Mouse (Mus musculus) thymus, postnatal 36 days (tissue): ENCODE results near the gene Vps25.
A peak's percentile ranks its signal among the peaks of the same experiment; 100 is the strongest.

Experiments
- DNase-seq, 2 experiments: peaks; one replicate each; pipeline ENCODE4 v3.0.0; 2022; ENCODE audit warnings: mixed read lengths in 2 of 2

Vps25 gene

DNA sequence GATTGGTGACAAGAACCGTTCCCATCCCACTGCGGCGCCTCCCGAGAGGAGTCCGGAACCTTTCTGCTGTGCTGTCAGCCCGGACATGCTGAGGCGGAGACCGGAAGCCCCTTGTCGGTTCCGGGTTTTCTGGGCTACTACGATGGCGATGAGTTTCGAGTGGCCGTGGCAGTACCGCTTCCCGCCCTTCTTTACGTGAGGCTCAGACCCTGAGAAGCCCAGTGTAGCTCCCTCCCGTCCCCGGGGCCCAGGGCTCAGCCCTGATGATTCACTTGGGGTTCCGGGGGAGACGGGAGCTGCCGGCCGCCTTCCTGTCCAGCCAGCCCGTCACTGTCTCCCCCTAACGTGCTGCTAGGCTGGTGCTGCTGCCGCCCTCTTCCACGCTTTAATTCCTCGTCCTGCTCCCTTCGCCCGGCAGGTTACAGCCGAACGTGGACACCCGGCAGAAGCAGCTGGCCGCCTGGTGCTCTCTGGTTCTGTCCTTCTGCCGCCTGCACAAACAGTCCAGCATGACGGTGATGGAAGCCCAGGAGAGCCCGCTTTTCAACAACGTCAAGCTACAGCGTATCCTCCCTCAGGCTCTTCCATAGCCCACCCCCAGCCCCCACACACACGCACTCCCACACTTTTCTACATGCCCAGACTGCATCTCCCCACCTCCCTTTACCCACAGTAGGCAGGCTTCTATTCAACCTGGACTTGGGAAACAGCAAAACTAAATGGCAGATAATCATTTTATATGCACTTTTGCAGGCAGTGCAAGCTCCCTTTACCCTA, at the start of gene Vps25:
Gene Vps25 (plus strand): TSS at position 95 of the 777 bp plus-strand sequence.
- peak; percentile 81 for DNase-seq

- DNase-seq, result no peak
Observed at GRCm38 (mm10) chr11:101211970-101212369, 41.5 kb upstream of the Vps25 start.

DNA sequence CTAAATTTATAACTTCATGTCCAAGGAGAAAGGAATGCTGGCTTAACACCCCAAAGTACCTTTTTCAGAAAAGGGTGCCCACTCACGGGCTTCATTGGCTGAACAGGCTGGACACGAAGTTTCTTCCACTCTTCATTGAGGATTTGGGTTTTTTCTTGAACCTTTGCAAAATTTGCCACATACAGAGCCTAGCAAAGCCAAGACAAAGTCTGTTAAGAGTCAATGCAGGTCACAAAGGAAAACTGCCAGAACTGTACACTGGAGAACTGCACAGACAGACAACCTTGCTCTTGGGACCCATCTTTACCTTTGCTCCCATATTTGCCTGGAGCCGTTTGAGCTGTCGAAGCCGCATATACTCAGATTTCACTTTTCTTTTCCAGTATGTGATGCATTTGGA, 36.6 kb upstream of the Vps25 start:
- DNase-seq, result no peak

- DNase-seq, result peak; percentile 29 to 59
Observed at GRCm38 (mm10) chr11:101218436-101219055, 35.0 kb upstream of the Vps25 start.

- no peak for DNase-seq
Observed at GRCm38 (mm10) chr11:101220853-101221252, 32.7 kb upstream of the Vps25 start.

DNA sequence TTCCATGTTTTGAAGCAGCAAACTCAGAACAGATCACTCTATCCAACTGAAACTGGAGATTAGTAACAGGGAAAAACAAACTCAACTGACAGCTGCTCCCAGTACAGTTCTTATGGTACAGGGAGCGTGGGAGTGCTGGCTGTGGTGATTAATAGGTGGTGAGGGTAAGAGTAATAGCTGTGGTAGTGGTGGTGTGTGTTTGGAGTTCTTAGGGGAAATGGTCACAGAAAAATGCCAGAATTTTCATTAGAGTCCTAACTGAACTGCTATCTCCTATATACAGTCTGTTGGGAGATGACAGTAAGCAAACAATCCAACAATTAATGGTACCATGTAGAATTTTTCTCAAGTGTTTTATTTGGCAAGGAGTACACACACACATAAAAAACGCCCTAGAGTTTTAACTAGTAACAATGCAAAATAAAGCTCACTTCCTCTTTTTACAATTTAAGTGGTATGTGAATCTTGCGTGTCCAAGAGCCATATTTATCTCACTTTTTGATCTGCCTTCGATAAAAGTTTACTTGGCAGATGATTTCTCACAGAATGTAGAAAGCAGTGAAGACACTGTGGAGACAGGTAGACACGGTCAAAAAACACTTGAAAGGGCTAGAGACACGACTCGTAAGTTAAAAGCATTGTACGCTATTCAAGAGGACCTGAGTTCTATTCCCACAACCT, 32.1 kb upstream of the Vps25 start:
- DNase-seq, result no peak

GRCm38 (mm10) chr11:101224337-101224736, 29.2 kb upstream of the Vps25 start:
- no peak for DNase-seq

- no peak for DNase-seq
Observed at GRCm38 (mm10) chr11:101225331-101226064, 28.0 kb upstream of the Vps25 start.

DNA sequence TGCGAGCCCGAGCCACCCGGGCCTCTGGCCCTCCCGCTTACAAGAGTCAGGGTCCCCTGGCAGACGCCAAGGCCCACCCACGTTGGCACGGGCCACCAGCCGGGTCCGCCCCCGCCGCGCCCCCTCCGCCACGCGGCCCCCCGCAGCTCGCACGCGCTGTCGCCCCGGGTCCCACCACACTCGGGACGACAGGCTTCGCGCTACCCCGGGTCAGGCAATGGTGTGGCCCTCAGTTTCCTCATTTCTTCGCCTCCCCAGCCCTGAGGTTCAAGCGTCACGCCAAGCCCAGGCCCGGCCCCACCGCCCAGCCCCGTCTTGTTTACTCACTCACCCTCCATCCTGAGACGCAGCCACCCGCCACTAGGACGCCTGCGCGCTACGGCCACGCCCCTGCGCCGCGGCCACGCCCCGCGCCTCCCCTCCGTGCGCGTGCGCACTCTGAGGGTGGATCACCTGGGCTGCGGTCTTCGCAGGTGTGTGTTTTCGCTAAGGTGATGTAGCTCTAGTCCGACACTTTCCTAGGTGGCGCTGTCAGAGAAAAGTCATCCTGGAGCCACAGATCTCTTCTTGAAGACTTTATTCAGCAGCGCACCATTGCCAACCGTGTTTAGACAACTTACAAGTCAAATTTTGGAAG, 27.3 kb upstream of the Vps25 start, which contains the start of gene Ezh1:
Gene Ezh1 (minus strand): TSS at position 399 of the 637 bp plus-strand sequence.
- DNase-seq, result peak; percentile 92 to 94

DNA sequence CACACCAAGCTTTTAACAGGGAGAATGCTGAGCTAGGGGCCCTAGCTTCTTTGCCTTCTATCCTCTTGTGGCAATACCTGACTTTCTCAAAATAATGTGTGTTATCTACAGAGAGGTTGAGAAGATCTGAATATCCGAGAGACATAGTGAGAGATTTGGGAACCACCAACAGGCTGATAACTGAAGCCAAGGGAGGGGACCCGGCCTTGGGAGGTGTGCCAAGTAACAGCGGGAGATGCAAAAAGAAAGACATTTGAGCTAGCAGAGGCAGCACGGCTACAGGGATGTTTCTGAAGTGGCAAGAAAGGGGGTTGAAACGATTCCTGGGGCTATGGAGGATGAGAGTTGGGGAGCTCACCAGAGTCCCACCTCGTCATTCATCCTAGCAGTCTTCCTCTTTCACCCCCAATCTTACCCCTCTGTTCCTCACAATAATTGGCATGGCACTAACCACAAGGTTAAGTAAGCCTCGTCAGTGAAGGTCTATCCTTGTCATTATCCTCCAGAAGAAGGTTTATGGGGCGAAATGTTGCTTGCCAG, 24.1 kb upstream of the Vps25 start:
- DNase-seq, result no peak

GRCm38 (mm10) chr11:101230061-101230511, 23.4 kb upstream of the Vps25 start:
- no peak for DNase-seq

- no peak for DNase-seq
Observed at GRCm38 (mm10) chr11:101230526-101230925, 23.0 kb upstream of the Vps25 start.

- DNase-seq, result no peak
Observed at GRCm38 (mm10) chr11:101230991-101231871, 22.3 kb upstream of the Vps25 start.

DNA sequence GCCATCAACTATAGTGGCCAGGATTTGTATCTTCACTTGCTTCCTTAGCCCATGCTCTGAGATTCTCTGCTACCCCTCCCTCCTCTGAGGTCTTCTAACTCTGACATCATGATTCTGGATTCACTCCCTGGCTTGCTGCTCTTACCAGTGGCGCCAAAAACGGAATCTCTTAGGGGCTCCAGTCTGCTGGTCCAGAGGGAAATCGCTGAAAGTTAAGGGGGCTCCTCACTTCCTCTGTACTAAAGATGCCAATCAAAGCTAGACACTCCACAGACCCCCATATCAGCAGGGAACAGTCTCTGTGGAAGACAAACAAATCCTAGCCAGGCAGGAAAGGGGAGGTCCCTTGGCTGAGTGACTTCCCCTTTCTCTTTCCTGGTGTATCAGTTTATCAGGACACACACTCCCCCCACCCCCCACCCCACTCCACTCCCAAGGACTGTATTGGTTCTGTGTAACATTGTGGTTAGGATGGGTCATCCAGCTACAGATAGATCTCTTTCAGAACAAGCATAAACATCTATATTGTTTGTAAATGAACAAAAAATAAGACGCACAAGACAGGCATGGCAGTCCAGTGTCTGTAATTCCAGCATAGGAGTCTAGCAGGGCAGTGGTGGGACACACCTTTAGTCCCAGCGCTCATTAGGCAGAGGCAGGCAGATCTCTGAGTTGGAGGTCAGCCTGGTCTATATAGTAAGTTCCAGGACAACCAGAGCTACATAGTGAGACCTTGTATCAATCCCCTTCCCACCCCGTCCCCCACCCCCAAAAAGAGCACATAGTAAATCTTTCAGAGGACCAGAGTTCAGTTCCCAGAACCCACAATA, 21.3 kb upstream of the Vps25 start:
- no peak for DNase-seq

- no peak for DNase-seq
Observed at GRCm38 (mm10) chr11:101233240-101233639, 20.3 kb upstream of the Vps25 start.

DNA sequence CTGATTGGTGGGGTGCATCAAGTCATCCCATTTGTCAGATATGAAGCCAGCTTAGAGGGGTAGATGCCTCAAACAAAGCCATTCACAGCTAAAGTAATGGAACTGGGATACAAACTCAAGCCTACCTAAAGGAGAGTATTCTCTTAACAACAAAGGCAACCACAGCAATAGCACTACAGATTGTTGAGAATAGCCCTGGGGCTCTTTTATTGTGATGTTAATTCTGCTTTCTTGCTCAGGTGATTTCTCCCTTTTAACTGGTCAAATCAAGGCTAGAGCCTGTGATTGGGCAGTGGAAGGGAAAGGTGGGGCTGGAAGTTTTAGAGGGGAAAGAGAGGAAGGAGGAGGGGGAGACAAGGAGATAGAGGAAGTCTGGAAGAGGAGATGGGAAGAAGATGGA, 19.4 kb upstream of the Vps25 start:
- DNase-seq, result no peak

DNA sequence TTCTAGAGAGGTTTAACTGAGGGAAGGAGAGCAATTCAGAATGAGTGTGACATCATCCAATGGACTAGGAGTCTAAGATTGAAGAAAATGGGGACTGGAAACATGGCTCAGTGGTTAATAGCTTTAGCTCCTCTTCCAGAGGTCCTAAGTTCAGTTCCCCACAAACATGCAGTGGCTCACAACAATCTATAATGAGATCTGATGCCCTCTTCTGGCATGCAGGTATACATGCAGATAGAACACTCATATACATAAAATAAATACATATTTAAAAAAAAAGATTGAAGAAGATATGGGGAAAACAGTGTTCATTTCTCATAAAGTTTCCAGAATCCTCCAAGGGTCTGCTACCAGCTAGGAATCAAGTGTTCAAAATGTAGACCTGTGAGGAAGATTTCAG, 18.1 kb upstream of the Vps25 start:
- no peak for DNase-seq

DNA sequence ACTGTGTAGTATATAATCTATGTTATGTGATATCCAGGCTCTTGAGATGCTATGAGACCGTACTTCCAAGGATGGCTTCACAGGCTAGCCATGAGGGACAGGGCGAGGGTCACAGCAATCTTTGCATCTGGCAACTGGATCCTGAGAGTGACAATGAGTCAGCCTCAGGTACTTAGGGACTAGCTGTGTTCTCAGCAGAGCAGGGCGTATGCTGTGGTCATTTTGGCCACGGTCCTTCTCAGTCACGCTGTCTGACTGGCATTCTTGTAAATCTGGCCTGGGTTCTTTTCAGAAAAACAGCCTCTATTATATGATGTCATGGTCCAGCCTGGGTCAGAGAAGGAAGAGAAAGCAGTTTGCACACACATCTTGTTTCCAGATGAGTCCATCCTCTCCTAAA, 16.7 kb upstream of the Vps25 start:
- DNase-seq, result no peak

DNA sequence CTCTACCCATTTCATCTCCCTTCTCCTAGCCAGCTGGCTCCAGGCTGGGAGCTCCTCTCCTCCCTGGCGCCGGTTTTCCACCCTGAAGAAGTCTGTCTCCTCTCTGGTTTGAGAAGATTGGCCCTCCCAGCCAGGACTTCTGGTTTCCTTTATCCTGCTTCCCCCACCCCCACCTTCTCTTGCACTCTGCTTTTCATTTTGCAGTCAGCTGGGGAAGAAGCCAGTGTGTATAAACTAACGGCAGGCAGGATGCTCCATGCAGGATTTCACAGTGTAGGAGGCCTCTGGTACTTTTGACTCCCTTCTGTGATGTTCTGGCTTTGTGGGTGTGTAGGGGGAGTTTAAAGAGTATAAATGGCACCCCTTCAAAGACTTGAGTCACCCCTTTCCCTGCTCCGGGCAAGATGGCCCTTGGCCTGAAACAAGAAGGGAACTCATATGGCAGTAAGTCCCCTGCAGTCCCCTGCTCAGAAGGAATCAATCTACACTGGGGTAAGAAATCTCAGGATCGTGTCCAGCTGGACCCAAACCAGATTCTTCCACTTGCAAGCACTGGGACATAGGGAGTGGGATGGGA, 15.3 kb upstream of the Vps25 start:
- DNase-seq, result no peak

GRCm38 (mm10) chr11:101245071-101245470, 8.4 kb upstream of the Vps25 start:
- no peak for DNase-seq
